10 mouse cellular contexts compared by ENCODE assay signal in genomic region chr9:116438580-116438979, GRCm38 (mm10).
"Had no signal": no experiment of that assay in that cellular context is flagged by ENCODE, and none has a peak within 500 bp of the region (broad histone marks: within the 10 kb centered on the region; RNA-seq: fewer than 3 reads in every experiment).

No protein-coding gene starts in this region.

- ATAC-seq: midbrain, embryonic 16.5 days had no signal

- DNase-seq: lung, adult 18-20 months; lung, embryonic 14.5 days; lung, postnatal 10 days; lung, postnatal 4 days; midbrain, embryonic 14.5 days; right cerebral cortex, postnatal 14 days; thymus, adult 2 months; thymus, postnatal 25 days; thymus, postnatal 4 days had no signal
